Mouse (Mus musculus) intestine, postnatal 0 days (tissue): ENCODE measurements around the gene Arid3c. TPM values are rescaled to one million over a fixed set of nuclear protein-coding genes. Genes with fewer than 3 reads are reported as not detected.

Source experiments
- ATAC-seq: fragments of 200-750 bp; cut with Nextera tagmentation; 2 replicates; pipeline ENCODE4 v1.8.0; 2017; ENCODE audit warnings: mild to moderate bottlenecking, moderate TSS enrichment, moderate library complexity
- H3K27ac ChIP-seq: fragments of 300-500 bp; sonication (generic); 2 replicates; pipeline ENCODE4 v1.5.1; 2014; ENCODE audit warnings: mild to moderate bottlenecking, low read depth, low read length, moderate library complexity
- H3K27me3 ChIP-seq: fragments of 300-500 bp; sonication (generic); replicated peaks from 2 replicates; pipeline ENCODE4 v1.6.1; 2014; ENCODE audit warnings: low read length, mixed read lengths; ENCODE audit not compliant: control insufficient read depth, insufficient read depth
- H3K36me3 ChIP-seq: fragments of 300-500 bp; sonication (generic); 2 replicates; pipeline ENCODE4 v1.6.1; 2014; ENCODE audit warnings: mild to moderate bottlenecking, moderate library complexity; ENCODE audit not compliant: control insufficient read depth, insufficient read depth
- H3K4me1 ChIP-seq: fragments of 300-500 bp; sonication (generic); replicated peaks from 2 replicates; pipeline ENCODE4 v1.6.1; 2014; ENCODE audit warnings: antibody characterized with exemption, low read length, mixed read lengths; ENCODE audit not compliant: control insufficient read depth, insufficient read depth
- H3K4me2 ChIP-seq: fragments of 300-500 bp; sonication (generic); replicated peaks from 2 replicates; pipeline ENCODE4 v1.6.1; 2014; ENCODE audit warnings: low read depth, mild to moderate bottlenecking, moderate library complexity
- H3K4me3 ChIP-seq: fragments of 300-500 bp; sonication (generic); 2 replicates; pipeline ENCODE4 v1.5.1; 2014; ENCODE audit warnings: low read depth, low read length
- H3K9ac ChIP-seq: fragments of 300-500 bp; sonication (generic); 2 replicates; pipeline ENCODE4 v1.6.1; 2014; ENCODE audit warnings: mild to moderate bottlenecking, low read depth, low read length
- H3K9me3 ChIP-seq: fragments of 300-500 bp; sonication (generic); 2 replicates; pipeline ENCODE4 v1.6.1; 2016; ENCODE audit warnings: mixed run types; ENCODE audit not compliant: control insufficient read depth
- CTCF ChIP-seq: sonication (generic); IDR thresholded peaks from 2 replicates; pipeline ENCODE4 v1.5.1; 2016; ENCODE audit warnings: low read depth, mild to moderate bottlenecking, control low read depth, antibody characterized with exemption, moderate library complexity
- WGBS: fragments of 180-500 bp; shearing (Covaris S2); extraction: QIAGEN DNeasy Blood & Tissue Kit; methylation state at CpG from one replicate; pipeline ENCODE4 v1.1.7; 2014; 5-methylcytosine and 5-hydroxymethylcytosine counted together
- polyA plus RNA-seq: library from polyadenylated mRNA; unstranded; fragments of >200 nt; fragmentation: Nextera tagmentation; extraction: Ambion mirVana; gene quantifications from 2 replicates; pipeline ENCODE4 v1.2.1, GENCODE M21; 2015

Arid3c gene
- polyA plus RNA-seq, 1 experiment from 2014 or later = not detected

- 87% methylated on average over 4 of the region's 4 CpGs for WGBS
- Histone ChIP-seq H3K36me3 (peaks cover 9% of the 10 kb centered on the region), H3K4me2 (no peak overlapping the region), H3K4me3 (no peak overlapping the region), H3K27ac (peak overlapping the region; percentile 88), H3K4me1 (peaks cover 10% of the 10 kb centered on the region; the same call in 1 of the 2 replicates), H3K27me3 (no peaks in the 10 kb centered on the region), H3K9ac (no peak overlapping the region), H3K9me3 (no peaks in the 10 kb centered on the region)
- ATAC-seq = no peak
- no peak for TF ChIP-seq CTCF
Measured at GRCm38 (mm10) chr4:41758701-41759100, 27.8 kb upstream of the Arid3c start.

GRCm38 (mm10) chr4:41758021-41758420 is 27.1 kb upstream of the Arid3c start:
- peak; percentile 24 for ATAC-seq
- H3K4me2 ChIP-seq = no peak overlapping the region
- peak overlapping the region; percentile 88 for H3K27ac ChIP-seq
- H3K9ac ChIP-seq = no peak overlapping the region
- H3K4me1 ChIP-seq = peaks cover 10% of the 10 kb centered on the region; the same call in 1 of the 2 replicates
- 0 out of 2 replicates have a peak, but pooled peaks have one; percentile 6 for TF ChIP-seq CTCF
- no peak overlapping the region for H3K4me3 ChIP-seq
- H3K27me3 ChIP-seq = no peaks in the 10 kb centered on the region
- WGBS = 64% methylated on average over 11 of the region's 11 CpGs
- peaks cover 9% of the 10 kb centered on the region for H3K36me3 ChIP-seq
- H3K9me3 ChIP-seq = no peaks in the 10 kb centered on the region

- 0 out of 2 replicates have a peak overlapping the region, but pooled peaks have one; percentile 21 for H3K4me2 ChIP-seq
- H3K27ac ChIP-seq = peak overlapping the region; percentile 88; the same call in 1 of the 2 replicates
- peaks cover 9% of the 10 kb centered on the region for H3K36me3 ChIP-seq
- no peak overlapping the region for H3K4me3 ChIP-seq
- H3K27me3 ChIP-seq = no peaks in the 10 kb centered on the region
- WGBS = 92% methylated on average over 13 of the region's 13 CpGs
- H3K4me1 ChIP-seq = peaks cover 8% of the 10 kb centered on the region; the same call in 1 of the 2 replicates
- H3K9ac ChIP-seq = no peak overlapping the region
- no peak for ATAC-seq
- H3K9me3 ChIP-seq = no peaks in the 10 kb centered on the region
- no peak for TF ChIP-seq CTCF
Measured at GRCm38 (mm10) chr4:41757321-41757720, 26.4 kb upstream of the Arid3c start.

GRCm38 (mm10) chr4:41756440-41756839 is 25.5 kb upstream of the Arid3c start:
- no peaks in the 10 kb centered on the region for H3K9me3 ChIP-seq
- no peak for ATAC-seq
- no peak overlapping the region for H3K27ac ChIP-seq
- H3K36me3 ChIP-seq = peaks cover 9% of the 10 kb centered on the region
- peak overlapping the region; percentile 88 for H3K4me2 ChIP-seq
- 64% methylated on average over 8 of the region's 8 CpGs for WGBS
- no peaks in the 10 kb centered on the region for H3K27me3 ChIP-seq
- peak overlapping the region; percentile 82 for H3K9ac ChIP-seq
- H3K4me3 ChIP-seq = peak overlapping the region; percentile 72
- no peak for TF ChIP-seq CTCF
- H3K4me1 ChIP-seq = 0 out of 2 replicates have a peak, but pooled peaks cover 3% of the 10 kb centered on the region

- no peaks in the 10 kb centered on the region for H3K9me3 ChIP-seq
- peak within 1 kb of the TSS; percentile 94 for H3K27ac ChIP-seq
- H3K9ac ChIP-seq = peak within 1 kb of the TSS; percentile 82
- TF ChIP-seq CTCF = peak; percentile 92
- WGBS = under 1% methylated on average over 56 of the region's 57 CpGs
- ATAC-seq = peak; percentile 79
- peak within 1 kb of the TSS; percentile 72 for H3K4me3 ChIP-seq
- H3K27me3 ChIP-seq = no peaks in the 10 kb centered on the region
- peak within 1 kb of the TSS; percentile 88 for H3K4me2 ChIP-seq
- H3K4me1 ChIP-seq = 0 out of 2 replicates have a peak, but pooled peaks cover 3% of the 10 kb centered on the region
- peaks cover 9% of the 10 kb centered on the region for H3K36me3 ChIP-seq
Measured at GRCm38 (mm10) chr4:41755338-41756305, 24.7 kb upstream of the Arid3c start, which contains the start of gene Sigmar1. Gene Sigmar1, minus strand, starts transcription at chr4:41756157.

- Histone ChIP-seq H3K4me1 (0 out of 2 replicates have a peak, but pooled peaks cover under 1% of the 10 kb centered on the region), H3K4me3 (peak within 1 kb of the TSS; percentile 72), H3K4me2 (peak within 1 kb of the TSS; percentile 88), H3K36me3 (peaks cover 9% of the 10 kb centered on the region), H3K9ac (peak within 1 kb of the TSS; percentile 82), H3K27ac (peak within 1 kb of the TSS; percentile 94), H3K27me3 (no peaks in the 10 kb centered on the region), H3K9me3 (no peaks in the 10 kb centered on the region)
- WGBS = 10% methylated on average over 14 of the region's 14 CpGs
- TF ChIP-seq CTCF = no peak
- peak; percentile 66 for ATAC-seq
Measured at GRCm38 (mm10) chr4:41754797-41755337, 23.9 kb upstream of the Arid3c start, which contains the start of gene Galt. Gene Galt, plus strand, starts transcription at chr4:41755228.
